Comparison of ENCODE assay signal across 15 mouse cellular contexts in genomic region chr8:86923219-86923835, GRCm38 (mm10). TPM values are rescaled to one million over a fixed set of nuclear protein-coding genes. Genes with fewer than 3 reads are reported as not detected.
A peak's percentile ranks its signal among the peaks of the same experiment; 100 is the strongest.
DNase-seq lines count a peak whose midpoint lies in the region; ATAC-seq lines count a peak whose summit lies in the region.
"Had no signal": no experiment of that assay in that cellular context is flagged by ENCODE, and none has a peak within 500 bp of the region (broad histone marks: within the 10 kb centered on the region; RNA-seq: fewer than 3 reads in every experiment).

No protein-coding gene starts in this region.

- WGBS in hindbrain, embryonic 10.5 days = 80% methylated on average over 5 of the region's 5 CpGs

- peak; percentile 75 for DNase-seq in heart, adult 11 months
- DNase-seq in heart, postnatal 14 days = no peak
- DNase-seq in 3T3-L1 (ENCODE audit: low read depth, low spot score) (peak; percentile 98), ZHBTc4 (ENCODE audit: low read depth, low spot score) (peak; percentile 89)
- DNase-seq in cerebellum, postnatal 10 days = peak; percentile 34 to 43
- DNase-seq in hindbrain, embryonic 10.5 days (ENCODE audit: low spot score) = no peak
- DNase-seq in thymus, postnatal 4 days = no peak
- DNase-seq: B cell, adult 2 months; lung, postnatal 4 days; right cerebral cortex, adult 18-20 months had no signal

- no peaks in the 10 kb centered on the region for H3K36me3 ChIP-seq in hindbrain, embryonic 10.5 days
- H3K36me3 ChIP-seq: forebrain, embryonic 12.5 days; intestine, embryonic 15.5 days; limb, embryonic 12.5 days; liver, embryonic 15.5 days had no signal

- H3K4me1 ChIP-seq in hindbrain, embryonic 10.5 days (replicated peaks) = no peaks in the 10 kb centered on the region; the same call in 1 of the 2 replicates
- H3K4me1 ChIP-seq: liver, embryonic 15.5 days had no signal

- H3K27ac ChIP-seq in hindbrain, embryonic 10.5 days = no peak overlapping the region
- H3K27ac ChIP-seq: forebrain, embryonic 12.5 days; intestine, embryonic 15.5 days; limb, embryonic 12.5 days; liver, embryonic 15.5 days had no signal

- H3K4me3 ChIP-seq in hindbrain, embryonic 10.5 days = no peak overlapping the region
- H3K4me3 ChIP-seq: forebrain, embryonic 12.5 days; intestine, embryonic 15.5 days; limb, embryonic 12.5 days; liver, embryonic 15.5 days had no signal

- H3K27me3 ChIP-seq in hindbrain, embryonic 10.5 days (ENCODE audit: insufficient read depth, poor library complexity, severe bottlenecking) = no peaks in the 10 kb centered on the region

- H3K9me3 ChIP-seq in hindbrain, embryonic 10.5 days = no peaks in the 10 kb centered on the region
- H3K9me3 ChIP-seq: forebrain, embryonic 12.5 days; intestine, embryonic 15.5 days; limb, embryonic 12.5 days; liver, embryonic 15.5 days had no signal

- no peak for ATAC-seq in erythroid progenitor cell, adult 5-6 weeks (replicated peaks; ENCODE audit: low FRiP score, poor library complexity, severe bottlenecking)
- ATAC-seq: intestine, embryonic 15.5 days had no signal

- intact Hi-C loops in heart, postnatal 14 days (cut with DNase I) = no loop called here

RNA-seq across cellular contexts. Expression of gene N4bp1, which starts 38.3 kb away (rescaled TPM):
- 10 to 100 TPM; 17.1 to 18.0 TPM for total RNA-seq in heart, postnatal 14 days (2021)
- polyA plus RNA-seq in hindbrain, embryonic 10.5 days (2016; fragmentation: Nextera tagmentation; extraction: Ambion mirVana) = 9.2 and 9.6 TPM in 2 replicates
- total RNA-seq in erythroid progenitor cell, adult 5-6 weeks (2015; ENCODE audit: low replicate concordance) = 3.8 and 6.8 TPM in 2 replicates
- 3.6 and 7.3 TPM in 2 replicates for total RNA-seq in erythroid progenitor cell, adult 5-6 weeks (2017; ENCODE audit: low replicate concordance)

Comparison
In these comparisons a context has a peak if more than half of its experiments do, and no peak if none do; other contexts are left out.
1. DNase-seq: peak in heart, adult 11 months (single experiment), 3T3-L1 (single experiment), ZHBTc4 (single experiment) and cerebellum, postnatal 10 days (2 of 2); none in heart, postnatal 14 days (0 of 2), hindbrain, embryonic 10.5 days (single experiment) and thymus, postnatal 4 days (single experiment).